In the genomic region with DNA sequence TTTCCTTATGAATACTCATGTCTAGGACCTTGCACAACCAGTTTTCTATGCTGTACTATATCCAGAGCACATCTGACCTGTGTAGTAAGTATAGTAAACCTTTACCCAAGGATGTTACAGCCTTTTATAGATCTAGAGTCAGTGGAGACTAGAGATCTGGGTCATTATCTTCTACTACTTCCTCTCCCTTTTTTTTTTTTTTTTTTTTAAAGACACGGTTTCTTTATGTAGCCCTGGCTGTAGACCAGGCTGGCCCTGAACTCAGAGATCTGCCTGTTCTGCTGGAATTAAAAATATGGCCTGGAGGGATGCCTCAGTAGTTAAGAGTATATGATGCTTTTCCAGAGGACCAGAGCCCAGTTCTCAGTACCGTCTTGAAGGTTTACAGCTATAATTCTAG, we compare ENCODE assay signal across 25 mouse cellular contexts. TPM values are rescaled to one million over a fixed set of nuclear protein-coding genes. Genes with fewer than 3 reads are reported as not detected.
"Had no signal": no experiment of that assay in that cellular context is flagged by ENCODE, and none has a peak within 500 bp of the region (broad histone marks: within the 10 kb centered on the region; RNA-seq: fewer than 3 reads in every experiment).

No protein-coding gene starts in this region.

- H3K4me1 ChIP-seq: embryonic facial prominence, embryonic 10.5 days; embryonic facial prominence, embryonic 12.5 days; embryonic facial prominence, embryonic 13.5 days; embryonic facial prominence, embryonic 15.5 days; forebrain, embryonic 10.5 days; forebrain, embryonic 12.5 days; forebrain, embryonic 13.5 days; forebrain, embryonic 15.5 days had no signal

- H3K9ac ChIP-seq: embryonic facial prominence, embryonic 12.5 days; embryonic facial prominence, embryonic 13.5 days; embryonic facial prominence, embryonic 15.5 days; forebrain, embryonic 12.5 days; forebrain, embryonic 13.5 days; forebrain, embryonic 15.5 days had no signal

- H3K9me3 ChIP-seq: embryonic facial prominence, embryonic 10.5 days; embryonic facial prominence, embryonic 12.5 days; embryonic facial prominence, embryonic 13.5 days; embryonic facial prominence, embryonic 15.5 days; forebrain, embryonic 10.5 days; forebrain, embryonic 12.5 days; forebrain, embryonic 13.5 days; forebrain, embryonic 15.5 days had no signal

- H3K4me3 ChIP-seq: embryonic facial prominence, embryonic 10.5 days; embryonic facial prominence, embryonic 12.5 days; embryonic facial prominence, embryonic 13.5 days; embryonic facial prominence, embryonic 15.5 days; erythroblast, embryonic 14.5 days; forebrain, embryonic 10.5 days; forebrain, embryonic 12.5 days; forebrain, embryonic 13.5 days; forebrain, embryonic 15.5 days; gastrocnemius, adult 2 months; heart, adult 2 months had no signal

- H3K36me3 ChIP-seq: embryonic facial prominence, embryonic 12.5 days; embryonic facial prominence, embryonic 13.5 days; embryonic facial prominence, embryonic 15.5 days; forebrain, embryonic 10.5 days; forebrain, embryonic 12.5 days; forebrain, embryonic 15.5 days had no signal

- H3K27me3 ChIP-seq: embryonic facial prominence, embryonic 12.5 days; embryonic facial prominence, embryonic 13.5 days; embryonic facial prominence, embryonic 15.5 days; forebrain, embryonic 12.5 days; forebrain, embryonic 13.5 days; forebrain, embryonic 15.5 days had no signal

- H3K4me2 ChIP-seq: embryonic facial prominence, embryonic 12.5 days; embryonic facial prominence, embryonic 13.5 days; embryonic facial prominence, embryonic 15.5 days; forebrain, embryonic 12.5 days; forebrain, embryonic 13.5 days; forebrain, embryonic 15.5 days had no signal

- ATAC-seq: forebrain, embryonic 13.5 days; forebrain, embryonic 14.5 days; forebrain, embryonic 15.5 days; forebrain, embryonic 16.5 days had no signal

- DNase-seq: cerebellum, adult 8-10 months; cerebellum, adult 9-10 months; cerebellum, adult 9-11 months; cerebellum, postnatal 10 days; cerebellum, postnatal 14 days; cerebellum, postnatal 25 days; cerebellum, postnatal 36 days; embryo, embryonic 11 days; gastrocnemius, adult 2 months; gastrocnemius, postnatal 10 days; gastrocnemius, postnatal 14 days; gastrocnemius, postnatal 36 days; heart, adult 18-20 months; heart, adult 2 months had no signal

- H3K27ac ChIP-seq: embryonic facial prominence, embryonic 10.5 days; embryonic facial prominence, embryonic 12.5 days; embryonic facial prominence, embryonic 13.5 days; embryonic facial prominence, embryonic 15.5 days; forebrain, embryonic 10.5 days; forebrain, embryonic 12.5 days; forebrain, embryonic 13.5 days; forebrain, embryonic 15.5 days; gastrocnemius, adult 2 months; heart, adult 2 months had no signal

RNA-seq across cellular contexts. Expression of gene Mutyh, which starts 45.6 kb away (rescaled TPM):
- polyA plus RNA-seq: erythroblast, embryonic 14.5 days had no signal
